Mouse (Mus musculus) right cerebral cortex, postnatal 10 days (tissue): Measurements from ENCODE around the gene Snph.

ENCODE experiments used
- DNase-seq, 2 experiments: peaks; one replicate each; pipeline ENCODE4 v3.0.0; 2021; ENCODE audit warnings: low spot score in 2 of 2

The Snph gene

GRCm38 (mm10) chr2:151602106-151602505 is 30.3 kb downstream of the Snph start:
- peak in 1 of 2 experiments; percentile 28 for DNase-seq

- DNase-seq, result no peak
These were observed 34.3 kb downstream of the Snph start for GRCm38 (mm10) chr2:151598068-151598467.

- peak in 1 of 2 experiments; percentile 32 for DNase-seq
These were observed 45.1 kb downstream of the Snph start for GRCm38 (mm10) chr2:151587306-151587705.

GRCm38 (mm10) chr2:151586807-151587206 is 45.6 kb downstream of the Snph start:
- peak in 1 of 2 experiments; percentile 21 for DNase-seq

GRCm38 (mm10) chr2:151585934-151586333 is 46.5 kb downstream of the Snph start:
- DNase-seq, result peak; percentile 26 to 34

- no peak for DNase-seq
These were observed 51.4 kb downstream of the Snph start for GRCm38 (mm10) chr2:151580945-151581344.

- no peak for DNase-seq
These were observed 53.2 kb downstream of the Snph start for GRCm38 (mm10) chr2:151579183-151579582.

- DNase-seq, result peak; percentile 96 to 97
These were observed 56.5 kb downstream of the Snph start for GRCm38 (mm10) chr2:151575699-151576389.

GRCm38 (mm10) chr2:151575119-151575698 is 57.2 kb downstream of the Snph start:
- DNase-seq, result peak in 1 of 2 experiments; percentile 52

- DNase-seq, result peak; percentile 54 to 60
These were observed 57.8 kb downstream of the Snph start for GRCm38 (mm10) chr2:151574607-151575006.

GRCm38 (mm10) chr2:151573667-151574066 is 58.7 kb downstream of the Snph start:
- DNase-seq, result no peak

GRCm38 (mm10) chr2:151571873-151572700 is 60.3 kb downstream of the Snph start, which contains the start of gene Sdcbp2:
Gene Sdcbp2, plus strand, starts transcription at chr2:151572622.
- no peak for DNase-seq

- no peak for DNase-seq
These were observed 62.9 kb downstream of the Snph start for GRCm38 (mm10) chr2:151569452-151569851.

- no peak for DNase-seq
These were observed 65.5 kb downstream of the Snph start for GRCm38 (mm10) chr2:151566856-151567255.

- DNase-seq, result no peak
These were observed 67.4 kb downstream of the Snph start for GRCm38 (mm10) chr2:151564986-151565385.

- DNase-seq, result no peak
These were observed 68.4 kb downstream of the Snph start for GRCm38 (mm10) chr2:151564006-151564405.

GRCm38 (mm10) chr2:151562930-151563921 is 69.2 kb downstream of the Snph start:
- DNase-seq, result no peak

GRCm38 (mm10) chr2:151549615-151550121 is 82.7 kb downstream of the Snph start:
- no peak for DNase-seq

GRCm38 (mm10) chr2:151546571-151546970 is 85.8 kb downstream of the Snph start:
- DNase-seq, result no peak

GRCm38 (mm10) chr2:151544673-151545072 is 87.7 kb downstream of the Snph start:
- DNase-seq, result peak; percentile 41 to 62
